Mouse (Mus musculus): Measurements from ENCODE around the gene Tmem164. TPM values are rescaled to one million over a fixed set of nuclear protein-coding genes. Genes with fewer than 3 reads are reported as not detected.

Gene Tmem164
- total and polyA plus RNA-seq, 2 experiments from 2014 or later: 17.9 to 47.3 TPM

DNA sequence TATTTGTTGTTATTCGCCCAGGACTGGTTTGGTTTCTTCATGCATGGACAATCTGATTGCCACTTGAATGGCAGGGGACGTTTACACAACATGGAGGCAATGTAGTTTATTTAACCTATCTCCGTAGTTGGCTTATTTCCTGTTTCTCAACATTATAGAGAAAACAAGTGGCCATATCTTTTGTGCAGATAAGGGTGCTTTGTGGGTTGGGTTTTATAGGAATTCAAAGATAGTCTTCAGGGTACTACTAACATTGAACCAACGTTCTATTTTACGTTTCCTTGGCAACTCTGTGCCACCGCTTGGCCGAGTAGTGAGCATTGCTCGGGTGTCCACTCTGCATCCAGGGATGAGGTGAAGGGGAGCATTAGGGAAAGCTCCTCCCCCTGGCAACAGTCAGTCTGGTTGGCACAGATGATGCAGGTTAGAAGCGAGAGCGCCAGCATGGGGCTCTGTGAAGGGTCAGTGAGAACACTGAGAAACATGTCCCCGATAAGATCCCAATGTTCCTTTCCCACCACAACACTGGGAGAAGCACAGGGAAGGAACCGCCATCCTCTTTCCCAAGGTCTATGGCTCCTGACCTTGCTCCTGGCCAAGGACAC, 148.8 kb downstream of the Tmem164 start:
- Histone ChIP-seq H3K9me3 (ENCODE audit: low read length) (no peaks in the 10 kb centered on the region), H3K4me1 (ENCODE audit: insufficient read depth, low read length) (no peaks in the 10 kb centered on the region), H3K27ac (no peak overlapping the region), H3K9ac (replicated peaks; ENCODE audit: low read length) (no peak overlapping the region), H3K4me3 (ENCODE audit: low read length) (no peak overlapping the region), H3K27me3 (ENCODE audit: insufficient read depth, low read length) (no peaks in the 10 kb centered on the region), H3K36me3 (ENCODE audit: insufficient read depth, low read length) (no peaks in the 10 kb centered on the region), H3K4me2 (ENCODE audit: low read depth, low read length) (no peak overlapping the region)
- TF ChIP-seq CTCF (IDR thresholded peaks at IDR 0.05; ENCODE audit: low read depth): no peak
- ATAC-seq (no peak), DNase-seq (ENCODE audit: low spot score) (no peak)
- WGBS: 78% methylated on average over 12 of the region's 12 CpGs

DNA sequence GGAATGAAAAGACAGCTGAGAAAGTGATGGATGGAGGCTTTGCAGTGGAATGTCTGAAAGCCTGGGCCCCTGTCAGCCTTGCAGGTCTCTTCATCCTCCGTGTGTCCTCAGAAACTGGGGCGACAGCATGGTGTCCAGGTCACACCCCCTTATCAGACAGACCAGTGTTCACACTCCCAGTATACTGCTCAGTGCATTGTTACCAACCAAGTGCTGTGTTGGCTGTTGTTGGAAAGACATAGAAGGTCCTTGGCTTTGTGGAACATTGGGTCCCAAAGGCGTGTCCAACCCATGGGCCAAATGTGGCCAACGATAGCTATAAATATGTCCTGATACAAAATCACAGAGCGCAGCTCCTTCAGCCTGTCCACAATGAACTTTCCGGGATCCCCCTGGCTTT, 149.4 kb downstream of the Tmem164 start:
- DNase-seq (ENCODE audit: low spot score): no peak

DNA sequence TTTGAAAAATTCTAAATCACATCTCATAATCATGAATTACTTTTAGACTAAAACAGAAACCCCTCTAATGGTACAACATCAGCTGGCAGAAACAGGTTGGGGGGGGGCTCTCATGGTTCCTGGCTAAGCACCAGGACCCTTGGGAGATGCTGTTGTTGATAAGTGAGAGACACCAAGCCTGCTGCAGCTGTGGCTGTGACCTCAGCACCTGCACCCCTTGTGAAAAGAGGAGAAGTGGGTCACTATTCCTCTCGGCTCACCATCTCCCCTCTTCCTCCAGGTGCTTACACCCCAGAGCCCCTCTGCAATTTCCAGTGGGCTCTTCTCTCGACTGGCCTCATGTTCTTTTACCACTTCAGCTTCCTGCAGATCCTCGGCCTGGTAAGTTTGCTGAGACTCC, 151.0 kb downstream of the Tmem164 start:
- 74% methylated on average over 3 of the region's 3 CpGs for WGBS
- TF ChIP-seq CTCF (IDR thresholded peaks at IDR 0.05; ENCODE audit: low read depth): no peak
- no peaks in the 10 kb centered on the region for H3K27me3 ChIP-seq (ENCODE audit: insufficient read depth, low read length)
- ATAC-seq (no peak), DNase-seq (ENCODE audit: low spot score) (no peak)
- no peaks in the 10 kb centered on the region for H3K9me3 ChIP-seq (ENCODE audit: low read length)
- H3K4me2 ChIP-seq (ENCODE audit: low read depth, low read length): no peak overlapping the region
- H3K9ac ChIP-seq (replicated peaks; ENCODE audit: low read length): no peak overlapping the region
- no peaks in the 10 kb centered on the region for H3K4me1 ChIP-seq (ENCODE audit: insufficient read depth, low read length)
- H3K4me3 ChIP-seq (ENCODE audit: low read length): no peak overlapping the region
- no peak overlapping the region for H3K27ac ChIP-seq
- no peaks in the 10 kb centered on the region for H3K36me3 ChIP-seq (ENCODE audit: insufficient read depth, low read length)

More for the DNA sequence above, 149.4 kb downstream of the Tmem164 start:
- TF ChIP-seq CTCF (IDR thresholded peaks at IDR 0.05; ENCODE audit: low read depth): no peak
- no peak overlapping the region for H3K9ac ChIP-seq (replicated peaks; ENCODE audit: low read length)
- H3K4me1 ChIP-seq (ENCODE audit: insufficient read depth, low read length): no peaks in the 10 kb centered on the region
- no peaks in the 10 kb centered on the region for H3K9me3 ChIP-seq (ENCODE audit: low read length)
- H3K4me2 ChIP-seq (ENCODE audit: low read depth, low read length): no peak overlapping the region
- no peak overlapping the region for H3K27ac ChIP-seq
- H3K4me3 ChIP-seq (ENCODE audit: low read length): no peak overlapping the region
- no peak for ATAC-seq
- WGBS: 90% methylated on average over 6 of the region's 6 CpGs
- H3K36me3 ChIP-seq (ENCODE audit: insufficient read depth, low read length): no peaks in the 10 kb centered on the region
- no peaks in the 10 kb centered on the region for H3K27me3 ChIP-seq (ENCODE audit: insufficient read depth, low read length)

DNA sequence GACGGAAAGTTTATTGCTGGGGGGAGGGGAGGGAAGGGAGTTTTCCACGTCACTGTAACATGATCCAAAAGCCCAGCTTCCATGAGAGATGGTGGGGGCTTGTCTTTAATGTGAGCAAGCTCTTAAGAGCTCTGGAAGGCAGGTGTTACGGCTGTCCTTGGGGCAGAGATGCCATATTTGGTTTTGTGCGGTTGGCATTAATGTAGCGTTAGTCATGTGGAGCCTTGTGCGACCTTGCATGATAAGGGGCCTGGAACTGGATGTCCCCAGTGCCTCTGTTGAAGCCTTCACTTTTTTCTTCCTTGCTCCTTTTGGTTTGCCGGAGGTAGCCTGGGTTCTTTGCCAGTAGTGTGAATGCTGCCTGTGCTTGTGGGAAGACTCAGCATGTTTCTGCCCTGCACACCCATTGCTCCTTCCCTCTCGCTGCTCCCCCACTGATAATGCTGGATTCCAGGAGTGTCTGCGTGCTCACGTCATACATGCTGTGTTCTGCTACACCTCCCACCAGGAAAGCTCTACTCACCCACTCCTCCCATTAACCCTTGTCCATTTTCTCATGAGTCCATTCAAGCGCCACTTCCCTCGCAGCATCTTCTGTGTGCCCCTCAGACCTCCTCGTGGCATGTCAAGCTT, 152.1 kb downstream of the Tmem164 start:
- H3K4me3 ChIP-seq (ENCODE audit: low read length): no peak overlapping the region
- H3K9ac ChIP-seq (replicated peaks; ENCODE audit: low read length): no peak overlapping the region
- no peaks in the 10 kb centered on the region for H3K36me3 ChIP-seq (ENCODE audit: insufficient read depth, low read length)
- H3K4me2 ChIP-seq (ENCODE audit: low read depth, low read length): no peak overlapping the region
- WGBS: 77% methylated on average over 13 of the region's 13 CpGs
- ATAC-seq (no peak), DNase-seq (ENCODE audit: low spot score) (no peak)
- no peaks in the 10 kb centered on the region for H3K27me3 ChIP-seq (ENCODE audit: insufficient read depth, low read length)
- H3K9me3 ChIP-seq (ENCODE audit: low read length): no peaks in the 10 kb centered on the region
- H3K4me1 ChIP-seq (ENCODE audit: insufficient read depth, low read length): no peaks in the 10 kb centered on the region
- no peak overlapping the region for H3K27ac ChIP-seq
- TF ChIP-seq CTCF (IDR thresholded peaks at IDR 0.05; ENCODE audit: low read depth): no peak

DNA sequence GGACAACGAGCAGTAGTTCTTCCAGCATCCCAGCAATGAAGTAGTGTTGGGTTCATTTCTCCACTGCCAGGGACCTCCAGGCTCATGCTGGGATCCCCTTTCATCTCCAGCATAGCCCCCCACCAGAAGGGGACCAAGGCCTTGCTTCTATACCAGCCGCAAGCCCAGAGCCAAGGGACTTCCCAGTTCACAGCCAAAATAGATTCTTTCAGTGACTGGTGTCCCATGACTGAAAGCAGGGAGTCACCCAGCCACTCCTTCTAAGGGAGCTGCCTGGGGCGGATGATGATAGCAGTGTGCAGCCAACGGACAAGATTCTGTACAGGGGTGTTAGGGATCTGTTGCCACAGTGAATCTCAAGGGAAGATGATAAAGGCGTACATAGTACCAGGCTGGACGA, 153.6 kb downstream of the Tmem164 start:
- H3K27ac ChIP-seq: no peak overlapping the region
- no peak overlapping the region for H3K4me3 ChIP-seq (ENCODE audit: low read length)
- 88% methylated on average over 6 of the region's 6 CpGs for WGBS

DNA sequence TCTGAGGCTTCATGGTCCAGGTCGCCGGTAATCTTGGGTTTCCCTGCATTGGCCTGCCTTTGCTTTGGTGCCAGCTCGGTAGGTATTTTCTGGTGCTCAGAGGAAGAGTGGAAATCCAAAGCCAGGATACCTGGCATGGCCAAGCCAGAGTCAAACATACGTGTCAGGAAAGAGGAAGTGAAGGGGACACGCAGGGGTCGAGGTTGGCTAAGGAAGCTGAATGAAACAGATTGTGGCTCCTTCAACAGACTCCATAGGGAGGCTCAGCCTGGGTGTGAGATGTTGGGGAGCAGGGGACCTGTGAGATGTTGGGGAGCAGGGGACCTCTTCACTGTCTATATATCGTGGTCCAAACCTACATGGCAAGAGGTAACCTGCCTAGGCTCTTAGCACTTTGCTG, 155.2 kb downstream of the Tmem164 start:
- Histone ChIP-seq H3K36me3 (ENCODE audit: insufficient read depth, low read length) (no peaks in the 10 kb centered on the region), H3K27ac (no peak overlapping the region), H3K9me3 (ENCODE audit: low read length) (no peaks in the 10 kb centered on the region), H3K27me3 (ENCODE audit: insufficient read depth, low read length) (no peaks in the 10 kb centered on the region), H3K4me3 (ENCODE audit: low read length) (no peak overlapping the region), H3K4me1 (ENCODE audit: insufficient read depth, low read length) (no peaks in the 10 kb centered on the region), H3K9ac (replicated peaks; ENCODE audit: low read length) (no peak overlapping the region), H3K4me2 (ENCODE audit: low read depth, low read length) (no peak overlapping the region)
- TF ChIP-seq CTCF (IDR thresholded peaks at IDR 0.05; ENCODE audit: low read depth): no peak
- ATAC-seq (no peak), DNase-seq (ENCODE audit: low spot score) (no peak)
- 90% methylated on average over 7 of the region's 7 CpGs for WGBS

More for the DNA sequence above, 153.6 kb downstream of the Tmem164 start:
- no peak for ATAC-seq
- TF ChIP-seq CTCF (IDR thresholded peaks at IDR 0.05; ENCODE audit: low read depth): no peak
- Histone ChIP-seq H3K27me3 (ENCODE audit: insufficient read depth, low read length) (no peaks in the 10 kb centered on the region), H3K9me3 (ENCODE audit: low read length) (no peaks in the 10 kb centered on the region), H3K4me1 (ENCODE audit: insufficient read depth, low read length) (no peaks in the 10 kb centered on the region), H3K9ac (replicated peaks; ENCODE audit: low read length) (no peak overlapping the region), H3K4me2 (ENCODE audit: low read depth, low read length) (no peak overlapping the region), H3K36me3 (ENCODE audit: insufficient read depth, low read length) (no peaks in the 10 kb centered on the region)
- no peak for DNase-seq (ENCODE audit: low spot score)

DNA sequence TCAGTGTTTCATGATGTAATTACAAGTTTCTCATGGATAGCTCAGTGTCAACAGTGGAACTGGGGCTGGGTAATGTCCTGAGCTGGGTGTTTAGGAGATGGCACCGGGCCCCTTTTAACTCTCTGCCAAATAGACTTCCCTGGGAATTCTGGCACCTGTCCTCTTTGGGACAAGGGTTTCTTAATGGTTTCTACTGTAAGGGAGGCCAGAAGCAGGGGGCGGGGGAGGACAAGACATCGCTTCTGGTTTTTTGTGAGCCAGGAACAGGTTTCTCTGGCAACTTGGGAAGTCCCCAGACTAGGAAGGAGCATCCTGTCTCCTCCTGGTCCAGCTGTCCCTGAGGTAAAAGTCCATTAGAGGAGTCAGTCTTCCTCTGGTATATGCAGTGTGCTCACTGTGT, 156.1 kb downstream of the Tmem164 start:
- Histone ChIP-seq H3K27me3 (ENCODE audit: insufficient read depth, low read length) (no peaks in the 10 kb centered on the region), H3K4me3 (ENCODE audit: low read length) (no peak overlapping the region), H3K4me1 (ENCODE audit: insufficient read depth, low read length) (no peaks in the 10 kb centered on the region), H3K36me3 (ENCODE audit: insufficient read depth, low read length) (no peaks in the 10 kb centered on the region), H3K27ac (no peak overlapping the region), H3K4me2 (ENCODE audit: low read depth, low read length) (no peak overlapping the region), H3K9me3 (ENCODE audit: low read length) (no peaks in the 10 kb centered on the region), H3K9ac (replicated peaks; ENCODE audit: low read length) (no peak overlapping the region)
- TF ChIP-seq CTCF (IDR thresholded peaks at IDR 0.05; ENCODE audit: low read depth): no peak
- WGBS: 80% methylated on average over 3 of the region's 3 CpGs
- DNase-seq (ENCODE audit: low spot score) (no peak), ATAC-seq (no peak)
